Mouse (Mus musculus): ENCODE measurements around the gene Plpp4. TPM values are rescaled to one million over a fixed set of nuclear protein-coding genes. Genes with fewer than 3 reads are reported as not detected.

The Plpp4 gene
- polyA plus RNA-seq, 1 experiment, result not detected

DNA sequence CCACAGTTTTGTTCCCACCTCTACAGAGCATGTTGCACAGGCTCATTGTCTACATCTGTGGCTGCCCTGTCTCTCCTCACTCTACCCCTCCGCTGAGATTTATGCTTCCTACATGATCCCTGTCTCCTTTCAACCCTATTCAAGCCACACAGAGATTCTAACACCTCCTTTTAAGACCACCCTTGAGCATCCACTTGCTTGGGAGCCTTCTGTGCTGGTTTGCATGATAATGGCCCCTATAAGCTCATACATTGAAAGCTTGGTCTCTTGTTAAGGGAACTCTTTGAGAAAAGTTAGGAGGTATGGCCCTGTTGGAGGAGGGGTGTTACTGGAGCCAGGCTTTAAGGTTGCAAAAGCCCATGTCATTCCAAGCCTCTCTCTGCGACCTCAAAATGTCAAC lies 155.9 kb downstream of the Plpp4 start:
- no peaks in the 10 kb centered on the region for H3K27me3 ChIP-seq (ENCODE audit: control insufficient read depth)
- no peak for TF ChIP-seq GATA1 (IDR thresholded peaks at IDR 0.05; ENCODE audit: low read length)
- TF ChIP-seq TAL1 (IDR thresholded peaks at IDR 0.05; ENCODE audit: low read length), result no peak
- H3K36me3 ChIP-seq (ENCODE audit: control insufficient read depth), result no peaks in the 10 kb centered on the region
- peaks cover 3% of the 10 kb centered on the region for H3K9me3 ChIP-seq (ENCODE audit: control insufficient read depth, low read length)
- no peak overlapping the region for H3K4me3 ChIP-seq (replicated peaks)
- H3K4me1 ChIP-seq (ENCODE audit: control insufficient read depth), result no peaks in the 10 kb centered on the region

DNA sequence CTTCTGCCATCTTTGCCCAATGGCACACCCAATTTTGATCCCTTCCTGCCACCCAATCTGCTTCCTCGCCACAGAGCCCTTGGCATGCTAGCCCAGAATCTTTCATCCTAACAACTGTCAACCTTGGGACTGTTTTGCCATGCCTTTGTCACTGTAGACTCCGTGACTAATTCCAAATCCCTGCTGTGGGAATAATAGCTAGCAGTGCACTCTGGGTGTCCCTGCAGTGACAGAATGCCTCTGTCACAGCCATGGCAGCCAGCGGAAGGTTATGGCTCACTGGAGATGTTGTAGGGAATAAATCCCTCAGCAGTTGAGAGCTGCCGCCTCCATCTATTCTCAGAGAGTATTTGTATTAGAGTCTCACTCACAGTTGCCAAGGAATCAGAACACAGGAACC lies 158.3 kb downstream of the Plpp4 start:
- Histone ChIP-seq H3K4me1 (ENCODE audit: control insufficient read depth) (no peaks in the 10 kb centered on the region), H3K36me3 (ENCODE audit: control insufficient read depth) (no peaks in the 10 kb centered on the region), H3K9me3 (ENCODE audit: control insufficient read depth, low read length) (peaks cover 3% of the 10 kb centered on the region), H3K4me3 (replicated peaks) (no peak overlapping the region), H3K27me3 (ENCODE audit: control insufficient read depth) (no peaks in the 10 kb centered on the region)
- TF ChIP-seq TAL1 (IDR thresholded peaks at IDR 0.05; ENCODE audit: low read length), result no peak
- no peak for TF ChIP-seq GATA1 (IDR thresholded peaks at IDR 0.05; ENCODE audit: low read length)

DNA sequence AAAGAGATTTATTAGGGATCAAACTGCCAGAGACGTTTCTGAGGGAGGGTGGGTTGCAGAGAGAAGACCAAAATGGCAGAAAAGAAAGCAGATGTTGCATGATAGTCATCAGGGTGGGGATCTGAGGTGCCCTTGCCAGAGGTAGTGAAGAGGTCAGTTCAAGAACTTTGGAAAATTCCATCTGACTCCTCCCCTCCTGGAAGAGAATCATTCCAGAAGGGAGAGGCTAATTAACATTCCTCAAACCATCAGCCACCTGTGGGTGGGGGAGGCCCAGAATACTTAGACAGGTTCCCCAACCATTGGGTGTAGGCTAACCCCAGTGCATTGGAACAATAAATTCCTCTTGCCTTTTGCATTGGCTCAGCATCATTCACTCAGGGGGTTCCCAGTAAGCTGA lies 164.3 kb downstream of the Plpp4 start:
- Histone ChIP-seq H3K9me3 (ENCODE audit: control insufficient read depth, low read length) (peaks cover 2% of the 10 kb centered on the region; the same call in 1 of the 2 replicates), H3K27me3 (ENCODE audit: control insufficient read depth) (no peaks in the 10 kb centered on the region)
- no peak for TF ChIP-seq GATA1 (IDR thresholded peaks at IDR 0.05; ENCODE audit: low read length)
- no peak for TF ChIP-seq TAL1 (IDR thresholded peaks at IDR 0.05; ENCODE audit: low read length)

DNA sequence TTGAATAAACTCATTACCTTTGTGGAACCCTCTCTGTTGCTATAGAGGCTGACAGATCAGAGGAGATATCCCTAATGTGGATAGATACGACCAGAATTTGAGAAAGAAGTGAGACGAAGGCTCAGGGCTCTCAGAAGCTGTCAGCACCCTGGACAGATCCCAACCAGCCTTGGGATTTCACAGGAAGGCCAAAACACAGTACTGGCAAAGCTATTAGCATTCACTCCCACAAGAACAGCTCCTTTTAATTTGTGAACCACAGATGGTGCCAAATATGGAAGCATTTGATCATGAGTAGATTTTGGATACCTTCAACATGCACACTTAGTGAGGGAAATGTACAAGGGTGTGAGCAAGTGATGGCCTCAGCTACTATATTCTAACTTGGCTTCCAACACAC lies 168.7 kb downstream of the Plpp4 start:
- Histone ChIP-seq H3K27me3 (ENCODE audit: control insufficient read depth) (no peaks in the 10 kb centered on the region), H3K4me1 (ENCODE audit: control insufficient read depth) (no peaks in the 10 kb centered on the region), H3K4me3 (replicated peaks) (no peak overlapping the region), H3K36me3 (ENCODE audit: control insufficient read depth) (no peaks in the 10 kb centered on the region), H3K9me3 (ENCODE audit: control insufficient read depth, low read length) (peaks cover 9% of the 10 kb centered on the region)
- no peak for TF ChIP-seq TAL1 (IDR thresholded peaks at IDR 0.05; ENCODE audit: low read length)
- no peak for TF ChIP-seq GATA1 (IDR thresholded peaks at IDR 0.05; ENCODE audit: low read length)

More for the DNA sequence above, 164.3 kb downstream of the Plpp4 start:
- no peak overlapping the region for H3K4me3 ChIP-seq (replicated peaks)
- no peaks in the 10 kb centered on the region for H3K36me3 ChIP-seq (ENCODE audit: control insufficient read depth)
- no peaks in the 10 kb centered on the region for H3K4me1 ChIP-seq (ENCODE audit: control insufficient read depth)

DNA sequence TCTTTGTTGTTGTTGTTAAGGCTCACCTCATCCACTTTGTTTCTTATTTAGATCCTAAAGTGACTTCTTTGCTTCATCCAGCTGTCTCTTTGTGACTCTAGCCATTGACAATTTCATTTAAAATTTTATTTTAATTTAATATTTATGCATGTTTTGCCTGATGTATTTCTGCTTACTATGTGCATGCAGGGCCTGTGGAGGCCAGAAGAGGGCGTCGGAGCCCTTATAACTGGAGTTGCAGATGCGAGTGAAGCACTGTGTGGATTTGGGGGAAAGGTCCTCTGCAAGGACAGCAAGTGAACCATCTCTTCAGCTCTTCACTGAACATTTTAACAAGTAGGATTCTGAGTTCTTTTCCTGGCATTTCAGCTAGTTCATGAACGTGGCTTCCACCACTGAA lies 172.0 kb downstream of the Plpp4 start:
- no peak for TF ChIP-seq TAL1 (IDR thresholded peaks at IDR 0.05; ENCODE audit: low read length)
- TF ChIP-seq GATA1 (IDR thresholded peaks at IDR 0.05; ENCODE audit: low read length), result no peak
- peaks cover 7% of the 10 kb centered on the region for H3K9me3 ChIP-seq (ENCODE audit: control insufficient read depth, low read length)
- no peak overlapping the region for H3K4me3 ChIP-seq (replicated peaks)
- no peaks in the 10 kb centered on the region for H3K27me3 ChIP-seq (ENCODE audit: control insufficient read depth)
- no peaks in the 10 kb centered on the region for H3K36me3 ChIP-seq (ENCODE audit: control insufficient read depth)
- no peaks in the 10 kb centered on the region for H3K4me1 ChIP-seq (ENCODE audit: control insufficient read depth)

DNA sequence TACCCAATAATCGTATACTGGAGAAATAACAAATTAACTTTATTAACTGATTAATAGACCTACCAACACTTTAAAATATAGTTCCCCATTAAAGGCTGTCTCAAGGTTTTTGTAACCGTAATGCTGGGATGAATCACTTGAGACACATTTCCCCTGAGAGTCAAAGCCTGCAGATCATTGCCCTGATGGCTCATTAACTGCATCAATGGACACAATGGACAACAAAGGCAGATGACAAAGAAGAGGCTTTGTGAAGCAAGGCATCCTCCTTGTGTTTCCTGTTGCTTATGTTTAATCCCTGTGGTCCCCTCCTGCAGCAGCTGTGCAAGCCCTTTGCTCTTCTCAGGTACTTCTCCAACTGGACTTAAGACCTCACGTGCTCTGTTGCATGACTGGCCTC lies 173.1 kb downstream of the Plpp4 start:
- no peak overlapping the region for H3K4me3 ChIP-seq (replicated peaks)
- H3K27me3 ChIP-seq (ENCODE audit: control insufficient read depth), result no peaks in the 10 kb centered on the region
- TF ChIP-seq TAL1 (IDR thresholded peaks at IDR 0.05; ENCODE audit: low read length) (no peak), GATA1 (IDR thresholded peaks at IDR 0.05; ENCODE audit: low read length) (no peak)
- H3K36me3 ChIP-seq (ENCODE audit: control insufficient read depth), result no peaks in the 10 kb centered on the region
- no peaks in the 10 kb centered on the region for H3K4me1 ChIP-seq (ENCODE audit: control insufficient read depth)
- H3K9me3 ChIP-seq (ENCODE audit: control insufficient read depth, low read length), result peaks cover 7% of the 10 kb centered on the region
